Mouse (Mus musculus): ENCODE results near the gene Osr1.

Gene Osr1

GRCm38 (mm10) chr12:9587732-9588131, 17.8 kb downstream of the Osr1 start:
- no peak for DNase-seq

GRCm38 (mm10) chr12:9589561-9590134, 19.7 kb downstream of the Osr1 start:
- DNase-seq = no peak

- DNase-seq = no peak
Observed at GRCm38 (mm10) chr12:9591141-9591540, 21.2 kb downstream of the Osr1 start.

- no peak for DNase-seq
Observed at GRCm38 (mm10) chr12:9598219-9598618, 28.3 kb downstream of the Osr1 start.

Measured in thymus, postnatal 4 days (tissue).